ENCODE assay signal across 14 mouse cellular contexts in genomic region chr13:78444691-78445349, GRCm38 (mm10).
DNase-seq lines count a peak whose midpoint lies in the region; ATAC-seq and TF ChIP-seq lines count a peak whose summit lies in the region.
"Had no signal": no experiment of that assay in that cellular context is flagged by ENCODE, and none has a peak within 500 bp of the region (broad histone marks: within the 10 kb centered on the region; RNA-seq: fewer than 3 reads in every experiment).

No protein-coding gene starts in this region.

- H3K27me3 ChIP-seq in kidney, postnatal 0 days (ENCODE audit: insufficient read depth, low read length): no peaks in the 10 kb centered on the region
- no peaks in the 10 kb centered on the region for H3K27me3 ChIP-seq in neural tube, embryonic 13.5 days
- no peaks in the 10 kb centered on the region for H3K27me3 ChIP-seq in forebrain, embryonic 16.5 days (replicated peaks; ENCODE audit: control insufficient read depth, insufficient read depth, low read length)
- H3K27me3 ChIP-seq: embryonic facial prominence, embryonic 13.5 days; liver, embryonic 15.5 days had no signal

- no peaks in the 10 kb centered on the region for H3K9me3 ChIP-seq in kidney, postnatal 0 days (replicated peaks; ENCODE audit: low read length)
- no peaks in the 10 kb centered on the region for H3K9me3 ChIP-seq in neural tube, embryonic 13.5 days
- H3K9me3 ChIP-seq in forebrain, embryonic 16.5 days (ENCODE audit: control insufficient read depth, low read length): no peaks in the 10 kb centered on the region
- H3K9me3 ChIP-seq: embryonic facial prominence, embryonic 13.5 days; liver, embryonic 15.5 days had no signal

- H3K9ac ChIP-seq in kidney, postnatal 0 days (ENCODE audit: low read depth, low read length): no peak overlapping the region
- H3K9ac ChIP-seq in neural tube, embryonic 13.5 days: no peak overlapping the region
- no peak overlapping the region for H3K9ac ChIP-seq in forebrain, embryonic 16.5 days (replicated peaks; ENCODE audit: low read depth, low read length)
- H3K9ac ChIP-seq: embryonic facial prominence, embryonic 13.5 days; liver, embryonic 15.5 days had no signal

- no peak overlapping the region for H3K27ac ChIP-seq in kidney, postnatal 0 days
- H3K27ac ChIP-seq in neural tube, embryonic 13.5 days (replicated peaks): peak overlapping the region; percentile 46; the same call in 1 of the 2 replicates
- peak overlapping the region; percentile 63; the same call in 1 of the 2 replicates for H3K27ac ChIP-seq in forebrain, embryonic 16.5 days (ENCODE audit: low read length)
- H3K27ac ChIP-seq: embryonic facial prominence, embryonic 13.5 days; liver, embryonic 15.5 days had no signal

- H3K4me1 ChIP-seq in kidney, postnatal 0 days (replicated peaks; ENCODE audit: insufficient read depth, low read length): no peaks in the 10 kb centered on the region
- peaks cover 24% of the 10 kb centered on the region for H3K4me1 ChIP-seq in neural tube, embryonic 13.5 days (replicated peaks)
- peaks cover 10% of the 10 kb centered on the region for H3K4me1 ChIP-seq in forebrain, embryonic 16.5 days (replicated peaks; ENCODE audit: control insufficient read depth, insufficient read depth, low read length)
- H3K4me1 ChIP-seq: liver, embryonic 15.5 days had no signal

- no peak for ATAC-seq in kidney, postnatal 0 days (replicated peaks; ENCODE audit: low FRiP score, low read depth)
- no peak for ATAC-seq in neural tube, embryonic 13.5 days (ENCODE audit: low read depth)
- peak; percentile 56 for ATAC-seq in forebrain, embryonic 16.5 days
- ATAC-seq: CD4-positive, CD25-positive, alpha-beta regulatory T cell, adult 4 months; inflammation-experienced regulatory T-cells, adult 6 months had no signal

- peak; percentile 41 for DNase-seq in kidney, postnatal 0 days (ENCODE audit: low spot score)
- DNase-seq in kidney, postnatal 14 days: no peak
- no peak for DNase-seq in neural tube, embryonic 10.5 days (ENCODE audit: extremely low spot score, low spot score)
- no peak for DNase-seq in cerebellum, postnatal 36 days
- no peak for DNase-seq in heart, adult 9 months (ENCODE audit: low spot score in 2 of 2)
- DNase-seq: adrenal gland, adult 8-10 months; cerebellum, adult 18-20 months; heart, postnatal 14 days had no signal

- WGBS in kidney, postnatal 0 days: 64% methylated on average over 8 of the region's 8 CpGs
- WGBS in neural tube, embryonic 13.5 days: 58% methylated on average over 8 of the region's 8 CpGs
- WGBS in forebrain, embryonic 16.5 days: 31% methylated on average over 8 of the region's 8 CpGs

- H3K4me2 ChIP-seq in kidney, postnatal 0 days (ENCODE audit: low read length): no peak overlapping the region
- H3K4me2 ChIP-seq in neural tube, embryonic 13.5 days: no peak overlapping the region
- no peak overlapping the region for H3K4me2 ChIP-seq in forebrain, embryonic 16.5 days (ENCODE audit: low read length)
- H3K4me2 ChIP-seq: embryonic facial prominence, embryonic 13.5 days; liver, embryonic 15.5 days had no signal

- H3K36me3 ChIP-seq in kidney, postnatal 0 days (ENCODE audit: insufficient read depth, low read length): no peaks in the 10 kb centered on the region
- H3K36me3 ChIP-seq in neural tube, embryonic 13.5 days: no peaks in the 10 kb centered on the region
- H3K36me3 ChIP-seq in forebrain, embryonic 16.5 days (ENCODE audit: control insufficient read depth, insufficient read depth): no peaks in the 10 kb centered on the region
- H3K36me3 ChIP-seq: embryonic facial prominence, embryonic 13.5 days; liver, embryonic 15.5 days had no signal

- TF ChIP-seq CTCF in kidney, postnatal 0 days (IDR thresholded peaks at IDR 0.05; ENCODE audit: low read depth): no peak

- no peak overlapping the region for H3K4me3 ChIP-seq in kidney, postnatal 0 days (replicated peaks; ENCODE audit: low read depth, low read length)
- H3K4me3 ChIP-seq in neural tube, embryonic 13.5 days: no peak overlapping the region
- H3K4me3 ChIP-seq in forebrain, embryonic 16.5 days (replicated peaks; ENCODE audit: low read length): no peak overlapping the region
- H3K4me3 ChIP-seq: embryonic facial prominence, embryonic 13.5 days; liver, embryonic 15.5 days had no signal
